Mouse (Mus musculus) ovary, postnatal 36 days (tissue): ENCODE measurements around the gene Nnat.

Experiments
- DNase-seq: peaks from one replicate; pipeline ENCODE4 v3.0.0; 2022; ENCODE audit warnings: low spot score, mixed read lengths

The Nnat gene

GRCm38 (mm10) chr2:157605025-157605675, 45.3 kb downstream of the Nnat start:
- peak; percentile 80 for DNase-seq

DNA sequence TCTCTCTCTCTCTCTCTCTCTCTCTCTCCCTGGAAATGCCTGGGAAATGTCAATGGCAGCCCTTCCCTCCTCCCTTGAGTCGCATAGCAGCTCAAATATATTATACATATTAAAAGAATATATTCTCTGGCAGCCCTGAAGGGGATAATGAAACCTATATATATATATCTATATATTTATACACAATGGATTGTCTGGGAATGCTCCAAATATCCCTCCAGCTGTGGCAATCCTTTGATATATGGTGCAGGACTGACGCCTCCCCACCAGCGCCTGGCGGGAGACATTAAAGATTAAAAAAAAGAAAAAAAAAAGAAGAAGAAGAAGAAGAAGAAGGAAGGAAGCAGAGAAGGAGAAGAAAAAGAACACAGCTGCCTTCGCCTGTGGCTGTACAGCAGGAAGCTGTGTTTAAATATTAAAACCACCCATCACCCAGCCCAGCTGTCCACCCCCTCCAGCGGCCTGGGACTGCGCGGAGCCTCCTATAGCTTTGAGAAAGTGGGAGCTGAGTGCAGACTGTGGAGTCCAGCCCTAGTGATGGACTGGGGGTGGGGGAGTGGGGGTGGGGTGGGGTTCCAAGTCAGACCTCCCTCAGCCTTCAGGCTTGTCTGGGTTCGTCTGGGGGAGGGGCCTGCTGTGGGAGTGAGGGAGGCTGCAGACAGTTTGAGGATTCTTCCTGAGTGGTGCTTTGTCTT, 47.8 kb downstream of the Nnat start:
- no peak for DNase-seq

DNA sequence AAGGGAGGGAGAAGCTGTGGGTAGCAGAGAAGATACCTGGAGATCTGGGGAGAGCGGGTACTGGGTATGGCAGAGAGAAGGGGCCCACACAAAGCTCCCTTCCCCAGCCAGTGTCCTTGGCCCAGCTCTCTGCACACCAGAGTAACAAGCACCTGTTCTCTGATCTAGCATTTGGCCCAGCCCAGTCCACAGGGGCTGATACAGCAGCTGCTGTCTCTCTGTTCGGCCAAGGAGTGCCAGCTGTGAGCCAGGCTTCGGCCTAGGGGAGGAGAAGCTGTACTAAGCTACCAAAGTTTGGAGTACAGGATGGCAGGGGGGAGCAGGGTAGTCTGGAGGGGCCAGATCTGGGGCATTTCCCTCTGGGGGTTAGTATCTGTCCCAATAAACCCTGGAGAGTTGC, 51.9 kb downstream of the Nnat start:
- DNase-seq = no peak
